Mouse (Mus musculus): ENCODE results near the gene Lrguk. TPM values are rescaled to one million over a fixed set of nuclear protein-coding genes. Genes with fewer than 3 reads are reported as not detected.

Lrguk gene
- total and polyA plus RNA-seq, 3 experiments, result 0.12 to 1.6 TPM; not detected in 1

DNA sequence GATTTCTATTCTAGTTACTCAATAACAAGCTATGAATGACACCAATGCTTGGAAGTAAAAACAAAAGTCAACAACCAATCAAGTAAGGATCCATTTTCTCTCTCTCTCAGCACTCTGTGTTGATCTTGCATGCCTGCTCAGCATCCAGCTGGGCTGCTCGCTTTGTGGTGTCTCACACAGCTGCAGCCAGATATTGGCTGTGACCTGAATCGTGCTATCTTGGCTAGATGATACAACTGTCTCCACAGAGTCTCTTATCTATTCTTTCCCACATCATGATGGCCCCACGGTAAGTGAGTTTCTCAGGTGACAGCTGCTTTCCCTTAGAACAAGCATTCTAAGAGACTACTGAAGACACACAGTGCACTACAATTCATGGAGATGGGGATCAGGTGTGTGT lies 152.7 kb downstream of the Lrguk start:
- no peak overlapping the region for H3K9ac ChIP-seq (ENCODE audit: control insufficient read depth, low read depth, low read length, poor library complexity, severe bottlenecking)
- no peak overlapping the region for H3K27ac ChIP-seq (ENCODE audit: control insufficient read depth, low read depth, low read length)
- peaks cover 0 to 6% of the 10 kb centered on the region in 2 experiments; a peak in 2 of 4 replicates for H3K36me3 ChIP-seq (ENCODE audit: control insufficient read depth in 1 of 2, insufficient read depth in 2 of 2, low read length in 2 of 2)
- H3K4me3 ChIP-seq (ENCODE audit: control insufficient read depth in 1 of 2, insufficient read depth in 1 of 2, low read depth in 2 of 2, low read length in 2 of 2), result no peak overlapping the region
- no peaks in the 10 kb centered on the region for H3K79me2 ChIP-seq (ENCODE audit: control insufficient read depth, insufficient read depth, low read length, poor library complexity)
- no peaks in the 10 kb centered on the region for H3K27me3 ChIP-seq (ENCODE audit: control insufficient read depth in 1 of 2, insufficient read depth in 2 of 2, low read length in 2 of 2)
- H3K4me1 ChIP-seq (ENCODE audit: control insufficient read depth in 1 of 2, insufficient read depth in 2 of 2, low read length in 2 of 2), result peaks cover 5 to 13% of the 10 kb centered on the region in 2 experiments
- no peak for TF ChIP-seq E2F4 (IDR thresholded peaks at IDR 0.05; ENCODE audit: borderline replicate concordance, low read depth, low read length)
- peak; percentile 61 for TF ChIP-seq ETS1 (IDR thresholded peaks at IDR 0.05; ENCODE audit: low read depth, low read length)
- no peak for TF ChIP-seq MAFK (IDR thresholded peaks at IDR 0.05; ENCODE audit: borderline replicate concordance, low read depth, low read length)
- TF ChIP-seq EP300 (IDR thresholded peaks at IDR 0.05; ENCODE audit: low read depth in 1 of 2, low read length in 2 of 2), result no peak
- TF ChIP-seq TCF12 (IDR thresholded peaks at IDR 0.05; ENCODE audit: low read depth, low read length), result 0 out of 2 replicates have a peak, but pooled peaks have one; percentile 37
- no peaks in the 10 kb centered on the region for H3K9me3 ChIP-seq (replicated peaks; ENCODE audit: insufficient read depth, low read length)
- no peak for DNase-seq (ENCODE audit: low read depth, low spot score)

DNA sequence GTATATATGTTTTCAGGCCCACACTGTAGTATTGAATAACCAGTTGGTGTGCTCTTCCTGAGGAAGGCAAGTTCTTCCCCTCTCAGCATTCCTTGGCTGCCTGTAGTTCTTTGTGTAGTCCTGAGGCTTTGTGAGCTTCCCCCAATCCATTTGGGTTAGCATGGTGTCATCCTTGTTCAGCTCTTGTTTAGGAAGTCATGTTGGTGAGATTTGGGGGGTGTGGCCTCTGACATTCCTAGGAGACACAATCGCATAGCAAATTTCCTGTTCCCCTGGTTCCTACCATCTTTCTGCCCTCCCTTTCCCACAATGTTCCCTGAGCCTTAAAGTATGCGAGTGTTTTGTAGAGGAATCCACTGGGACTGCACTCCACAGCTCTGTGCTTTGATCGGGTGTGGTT lies 154.1 kb downstream of the Lrguk start:
- H3K9me3 ChIP-seq (replicated peaks; ENCODE audit: insufficient read depth, low read length), result no peaks in the 10 kb centered on the region
- TF ChIP-seq MEF2A (IDR thresholded peaks at IDR 0.05; ENCODE audit: extremely low read depth, insufficient replicate concordance, low read depth, low read length, poor library complexity, severe bottlenecking) (no peak), MXI1 (IDR thresholded peaks at IDR 0.05; ENCODE audit: low read depth, low read length) (no peak), TBP (IDR thresholded peaks at IDR 0.05; ENCODE audit: low read depth, low read length) (no peak)
- H3K4me3 ChIP-seq (ENCODE audit: control insufficient read depth in 1 of 2, insufficient read depth in 1 of 2, low read depth in 2 of 2, low read length in 2 of 2), result no peak overlapping the region
- H3K79me2 ChIP-seq (ENCODE audit: control insufficient read depth, insufficient read depth, low read length, poor library complexity), result no peaks in the 10 kb centered on the region
- no peaks in the 10 kb centered on the region for H3K27me3 ChIP-seq (ENCODE audit: control insufficient read depth in 1 of 2, insufficient read depth in 2 of 2, low read length in 2 of 2)
- no peak overlapping the region for H3K27ac ChIP-seq (ENCODE audit: control insufficient read depth, low read depth, low read length)
- no peak overlapping the region for H3K9ac ChIP-seq (ENCODE audit: control insufficient read depth, low read depth, low read length, poor library complexity, severe bottlenecking)
- peaks cover 0 to 4% of the 10 kb centered on the region in 2 experiments; a peak in 2 of 4 replicates for H3K4me1 ChIP-seq (ENCODE audit: control insufficient read depth in 1 of 2, insufficient read depth in 2 of 2, low read length in 2 of 2)
- no peaks in the 10 kb centered on the region for H3K36me3 ChIP-seq (ENCODE audit: control insufficient read depth in 1 of 2, insufficient read depth in 2 of 2, low read length in 2 of 2)
- DNase-seq (ENCODE audit: low read depth, low spot score), result no peak

Other genes starting within 250 kb of the Lrguk start
- gene Slc35b4, start 147.7 kb downstream of the Lrguk start, total RNA-seq (2012; rRNA removed), result 5.4 and 6.1 TPM in 2 replicates
- 10 to 100 TPM in 1 of 2 experiments, not detected in 1; 10.7 TPM for gene Slc35b4, start 147.7 kb downstream of the Lrguk start, polyA plus RNA-seq (2012; ENCODE audit: insufficient read depth in 1 of 2, insufficient read length in 2 of 2, low read depth in 1 of 2, low replicate concordance in 2 of 2, missing spikeins in 1 of 2)